Mouse (Mus musculus) neural tube, embryonic 11.5 days (tissue): ENCODE data around the gene E130116L18Rik. TPM values are rescaled to one million over a fixed set of nuclear protein-coding genes. Genes with fewer than 3 reads are reported as not detected.

Experiments
- ATAC-seq: fragments of 200-750 bp; cut with Nextera tagmentation; 2 replicates; pipeline ENCODE4 v1.8.0; 2017; ENCODE audit warnings: moderate number of reproducible peaks, mild to moderate bottlenecking, moderate TSS enrichment, moderate library complexity; ENCODE audit not compliant: insufficient read depth, low FRiP score, low TSS enrichment
- DNase-seq: peaks from one replicate; pipeline ENCODE4 v3.0.0-alpha.2; 2015; ENCODE audit warnings: low spot score
- H3K27ac ChIP-seq: fragments of 300-500 bp; sonication (generic); 2 replicates; pipeline ENCODE4 v1.5.1; 2014; ENCODE audit warnings: low read depth, mild to moderate bottlenecking, low read length
- H3K27me3 ChIP-seq: fragments of 300-500 bp; sonication (generic); 2 replicates; pipeline ENCODE4 v1.6.1; 2014; ENCODE audit warnings: mild to moderate bottlenecking, low read length, mixed read lengths; ENCODE audit not compliant: control insufficient read depth, insufficient read depth
- H3K36me3 ChIP-seq: fragments of 300-500 bp; sonication (generic); 2 replicates; pipeline ENCODE4 v1.6.1; 2014; ENCODE audit warnings: mild to moderate bottlenecking, low read length, moderate library complexity, mixed read lengths; ENCODE audit not compliant: control insufficient read depth, insufficient read depth
- H3K4me1 ChIP-seq: fragments of 300-500 bp; sonication (generic); 2 replicates; pipeline ENCODE4 v1.6.1; 2014; ENCODE audit warnings: low read length, mixed read lengths; ENCODE audit not compliant: control insufficient read depth, insufficient read depth
- H3K4me2 ChIP-seq: fragments of 300-500 bp; sonication (generic); 2 replicates; pipeline ENCODE4 v1.6.1; 2014; ENCODE audit warnings: low read depth, mild to moderate bottlenecking, moderate library complexity
- H3K4me3 ChIP-seq: fragments of 300-500 bp; sonication (generic); 2 replicates; pipeline ENCODE4 v1.5.1; 2014; ENCODE audit warnings: low read depth, low read length
- H3K9ac ChIP-seq: fragments of 300-500 bp; sonication (generic); 2 replicates; pipeline ENCODE4 v1.6.1; 2014; ENCODE audit warnings: mild to moderate bottlenecking, low read length
- H3K9me3 ChIP-seq: fragments of 300-500 bp; sonication (generic); 2 replicates; pipeline ENCODE4 v1.6.1; 2016; ENCODE audit warnings: low read length; ENCODE audit not compliant: control insufficient read depth
- WGBS: fragments of 180-500 bp; shearing (Covaris S2); extraction: QIAGEN DNeasy Blood & Tissue Kit; methylation state at CpG from one replicate; pipeline ENCODE4 v1.1.7; 2014; 5-methylcytosine and 5-hydroxymethylcytosine counted together
- polyA plus RNA-seq: library from polyadenylated mRNA; unstranded; fragments of >200 nt; fragmentation: Nextera tagmentation; extraction: Ambion mirVana; gene quantifications from 2 replicates; pipeline ENCODE4 v1.2.1, GENCODE M21; 2014

The E130116L18Rik gene
- polyA plus RNA-seq: not detected in 2 replicates

DNA sequence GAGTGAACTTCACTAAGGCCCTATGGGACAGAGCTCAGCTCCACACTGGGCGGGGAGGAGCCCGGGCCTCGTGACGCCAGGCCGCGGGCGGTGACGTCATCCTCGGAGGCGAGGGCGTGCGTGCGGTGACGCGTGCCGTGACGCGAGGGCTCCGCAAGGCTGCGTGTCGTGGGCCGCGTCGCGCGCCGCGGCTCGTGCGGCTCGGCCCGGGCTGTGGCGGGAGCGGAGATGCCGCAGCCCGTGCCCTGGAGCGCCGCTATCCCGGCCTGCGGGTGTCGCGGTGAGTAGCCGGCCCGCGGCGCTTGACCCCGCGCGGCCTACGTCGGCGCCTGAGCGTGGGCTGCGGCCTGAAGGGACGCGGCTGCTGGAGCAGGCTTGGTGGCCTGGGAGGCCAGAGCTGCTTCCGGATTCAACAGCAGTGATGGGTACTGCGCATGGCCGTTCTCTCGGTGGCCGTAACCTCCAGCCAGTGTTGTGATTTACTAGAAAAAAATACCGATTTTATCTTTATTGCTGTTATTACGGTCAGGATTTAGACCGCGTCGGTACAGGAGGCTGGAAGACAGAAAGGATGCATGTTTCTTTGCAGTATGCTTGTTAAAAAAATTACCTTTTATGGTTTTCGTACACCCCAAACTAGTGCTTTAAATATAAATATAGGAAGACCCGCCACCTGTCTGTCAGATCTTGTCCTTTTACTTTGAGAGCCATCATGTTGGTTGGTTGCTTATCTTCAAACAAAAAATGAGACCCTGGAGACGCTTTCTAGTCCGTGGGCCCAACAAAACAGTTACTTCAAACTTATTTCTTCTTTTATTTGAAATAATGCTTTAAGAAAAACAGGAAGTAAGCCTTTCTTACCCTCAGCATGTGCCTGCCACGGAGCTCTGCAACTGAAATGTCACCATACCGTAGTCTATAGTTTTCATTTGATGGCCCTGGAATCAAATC lies at the start of gene E130116L18Rik:
Gene E130116L18Rik, minus strand, starts transcription at position 402 of the 951 bp plus-strand sequence.
- H3K27me3 ChIP-seq: no peaks in the 10 kb centered on the region
- peak within 1 kb of the TSS; percentile 51 for H3K4me2 ChIP-seq
- whole genome bisulfite sequencing: 5% methylated on average over 72 of the region's 72 CpGs
- H3K4me1 ChIP-seq: peaks cover 4% of the 10 kb centered on the region; the same call in 1 of the 2 replicates
- DNase-seq (peak; percentile 91), ATAC-seq (peak; percentile 98)
- H3K4me3 ChIP-seq: peak within 1 kb of the TSS; percentile 72
- H3K9ac ChIP-seq: peak within 1 kb of the TSS; percentile 89
- H3K27ac ChIP-seq: peak within 1 kb of the TSS; percentile 80
- no peaks in the 10 kb centered on the region for H3K9me3 ChIP-seq
- H3K36me3 ChIP-seq: no peaks in the 10 kb centered on the region

DNA sequence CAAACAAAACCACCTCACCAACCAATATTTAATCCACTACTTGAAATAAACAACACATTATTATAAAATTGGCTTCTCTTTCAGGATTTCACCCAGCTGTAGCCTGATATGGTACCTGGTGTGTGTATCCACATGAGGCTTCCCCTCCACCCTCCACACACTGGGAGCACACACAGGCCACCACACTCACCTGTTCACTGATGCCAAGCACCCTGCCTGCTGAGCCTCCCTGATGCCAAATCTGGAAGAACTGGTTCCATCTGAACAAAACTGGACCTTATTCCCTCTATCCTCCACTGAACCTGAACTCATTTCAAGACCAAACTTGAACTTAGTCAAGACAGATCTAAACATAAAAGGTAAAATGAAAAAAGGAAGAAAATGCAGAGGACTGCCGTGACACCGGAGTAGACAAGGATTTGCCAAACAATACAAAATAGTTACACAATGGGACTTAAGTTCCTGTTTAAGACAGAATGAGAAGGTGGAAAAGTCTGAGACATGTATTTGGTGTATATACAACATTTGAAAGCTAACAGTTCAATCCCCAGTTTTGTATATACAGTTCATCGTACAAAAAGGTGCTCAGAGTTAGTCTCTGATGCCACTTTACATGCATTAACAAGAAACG lies 45.4 kb upstream of the E130116L18Rik start:
- H3K27me3 ChIP-seq: no peaks in the 10 kb centered on the region
- ATAC-seq: no peak
- DNase-seq: no peak
- H3K27ac ChIP-seq: no peak overlapping the region
- H3K9me3 ChIP-seq: no peaks in the 10 kb centered on the region
- H3K36me3 ChIP-seq: peaks cover 2% of the 10 kb centered on the region; the same call in 1 of the 2 replicates
- H3K9ac ChIP-seq: no peak overlapping the region
- H3K4me3 ChIP-seq: no peak overlapping the region
- no peak overlapping the region for H3K4me2 ChIP-seq
- 93% methylated on average over 4 of the region's 4 CpGs for WGBS
- H3K4me1 ChIP-seq: no peaks in the 10 kb centered on the region

DNA sequence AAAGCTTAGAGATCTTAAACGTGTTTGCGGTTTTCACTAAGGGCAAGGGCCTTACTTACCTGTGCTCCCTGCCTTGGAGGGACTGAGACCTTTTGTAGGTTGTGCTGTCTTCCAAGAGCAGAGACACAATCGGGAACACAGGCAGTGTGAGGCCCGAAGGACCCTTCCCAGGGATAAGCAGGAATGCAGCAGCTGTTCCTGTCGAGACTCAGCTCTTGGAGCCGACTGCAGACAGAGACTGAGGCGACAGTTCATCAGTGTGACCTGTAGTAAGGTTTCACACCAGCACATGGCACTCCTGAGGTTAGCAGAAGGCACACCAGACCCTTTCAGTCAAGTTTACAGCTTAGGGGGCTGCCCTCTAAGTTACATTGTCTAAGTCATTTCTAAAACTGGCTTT lies 39.3 kb upstream of the E130116L18Rik start:
- Histone ChIP-seq H3K4me1 (no peaks in the 10 kb centered on the region), H3K9me3 (no peaks in the 10 kb centered on the region), H3K9ac (no peak overlapping the region), H3K36me3 (peaks cover 8% of the 10 kb centered on the region), H3K27me3 (no peaks in the 10 kb centered on the region), H3K4me3 (no peak overlapping the region), H3K4me2 (no peak overlapping the region), H3K27ac (no peak overlapping the region)
- DNase-seq (no peak), ATAC-seq (no peak)
- whole genome bisulfite sequencing: 87% methylated on average over 7 of the region's 7 CpGs

DNA sequence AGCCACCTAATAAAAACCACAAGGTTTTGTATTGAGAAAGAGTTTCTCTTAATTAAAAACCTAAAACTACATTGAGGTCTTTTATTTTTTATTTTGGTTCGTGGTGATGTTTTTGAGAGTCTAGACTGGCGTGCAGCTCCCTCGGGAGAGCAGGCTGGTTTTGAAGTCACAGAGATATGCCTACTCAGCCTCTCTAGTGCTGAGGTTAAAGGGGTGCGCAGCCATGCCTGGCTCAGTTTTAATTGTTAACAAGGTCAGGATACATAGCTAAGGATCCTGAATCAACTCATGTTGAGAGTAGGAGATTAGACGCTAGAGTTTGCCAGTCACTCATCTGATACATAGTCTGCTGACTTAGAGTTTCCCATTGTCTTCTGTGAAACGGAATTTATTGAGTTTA lies 38.5 kb upstream of the E130116L18Rik start:
- 91% methylated on average over 6 of the region's 6 CpGs for WGBS
- Histone ChIP-seq H3K9ac (no peak overlapping the region), H3K36me3 (peaks cover 8% of the 10 kb centered on the region), H3K27me3 (no peaks in the 10 kb centered on the region), H3K4me3 (no peak overlapping the region), H3K9me3 (no peaks in the 10 kb centered on the region), H3K4me2 (no peak overlapping the region), H3K4me1 (no peaks in the 10 kb centered on the region), H3K27ac (no peak overlapping the region)
- ATAC-seq (no peak), DNase-seq (no peak)

DNA sequence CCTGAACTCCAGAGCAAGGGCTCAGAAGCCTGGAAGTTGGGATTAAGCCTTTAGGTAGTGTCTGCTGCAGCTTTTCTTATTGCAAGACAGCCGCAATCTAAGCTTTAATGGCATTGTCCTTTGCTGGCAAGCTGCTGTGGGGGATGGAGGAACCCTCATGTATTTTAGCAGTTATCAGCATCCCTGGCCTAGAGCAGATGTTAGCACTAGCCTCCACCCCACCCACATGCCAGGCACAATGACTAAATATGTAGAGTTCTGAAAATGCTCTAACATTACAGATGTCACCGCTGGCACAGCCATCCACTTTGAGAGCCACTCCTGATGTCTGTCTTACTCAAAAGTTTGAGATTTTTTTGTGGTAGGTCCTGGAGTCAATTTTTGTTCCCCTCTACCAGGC lies 33.7 kb upstream of the E130116L18Rik start:
- no peak overlapping the region for H3K27ac ChIP-seq
- H3K4me3 ChIP-seq: no peak overlapping the region
- H3K4me2 ChIP-seq: no peak overlapping the region
- no peaks in the 10 kb centered on the region for H3K9me3 ChIP-seq
- no peak overlapping the region for H3K9ac ChIP-seq
- no peak for DNase-seq
- H3K4me1 ChIP-seq: no peaks in the 10 kb centered on the region
- no peaks in the 10 kb centered on the region for H3K27me3 ChIP-seq
- peaks cover 11% of the 10 kb centered on the region for H3K36me3 ChIP-seq
- ATAC-seq: no peak
- 95% methylated on average over 2 of the region's 2 CpGs for WGBS

DNA sequence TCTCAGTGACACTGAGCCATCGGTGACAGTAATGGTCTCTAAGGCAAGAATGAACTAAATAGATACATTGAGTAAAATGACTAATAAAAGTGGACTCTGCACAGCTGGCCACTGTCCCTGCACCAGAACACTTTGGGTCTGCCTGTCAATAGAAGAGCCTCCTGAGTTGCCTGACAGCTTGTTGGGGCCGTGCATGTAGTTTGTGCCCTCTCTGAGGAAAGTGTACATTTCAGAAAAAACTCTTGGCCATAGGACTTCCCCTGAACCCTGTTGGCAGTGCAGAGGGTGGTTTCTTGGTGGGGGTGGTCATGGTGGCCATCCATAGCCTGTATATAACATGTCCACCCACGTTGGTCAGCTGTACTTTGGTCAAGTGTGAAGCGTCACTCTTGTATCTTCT lies 31.5 kb upstream of the E130116L18Rik start:
- Histone ChIP-seq H3K36me3 (peaks cover 13% of the 10 kb centered on the region), H3K9me3 (no peaks in the 10 kb centered on the region), H3K9ac (no peak overlapping the region), H3K4me1 (no peaks in the 10 kb centered on the region), H3K27ac (no peak overlapping the region), H3K27me3 (no peaks in the 10 kb centered on the region), H3K4me2 (no peak overlapping the region), H3K4me3 (no peak overlapping the region)
- 97% methylated on average over 4 of the region's 4 CpGs for WGBS
- DNase-seq: no peak
- ATAC-seq: no peak

DNA sequence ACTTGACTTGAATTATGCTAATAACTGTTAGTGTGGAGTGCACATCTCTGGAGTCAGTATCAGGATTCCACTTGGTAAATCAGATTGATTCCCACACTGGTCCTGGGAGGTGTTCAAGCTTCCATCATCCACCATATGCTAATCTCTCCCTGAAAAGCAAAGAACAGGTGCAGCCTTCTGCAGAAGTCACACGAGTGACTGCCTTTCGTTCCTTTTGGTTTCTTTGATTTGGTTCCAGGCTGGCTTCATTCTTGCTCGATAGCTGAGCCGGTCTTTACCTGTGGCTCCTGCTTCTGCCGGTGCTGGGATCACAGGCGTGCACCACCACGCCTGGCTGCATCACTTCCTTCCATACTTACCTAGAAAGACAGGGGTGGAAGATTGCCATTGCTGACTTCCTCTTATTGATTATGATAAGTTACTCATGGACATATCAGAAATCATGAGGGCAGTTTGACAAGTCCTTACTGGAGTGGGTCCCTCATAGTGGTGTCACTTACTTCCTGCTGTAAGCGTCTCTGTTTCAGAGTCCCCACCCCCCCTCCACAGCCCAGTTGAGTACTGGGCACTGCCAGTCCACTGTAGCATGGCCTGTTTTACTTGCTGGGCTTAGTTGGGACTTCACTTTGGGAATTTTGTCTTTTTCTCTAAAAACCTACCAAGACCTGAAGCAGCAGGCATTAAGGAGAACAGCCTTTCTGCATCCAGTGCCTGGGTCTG lies 30.0 kb upstream of the E130116L18Rik start:
- Histone ChIP-seq H3K4me1 (no peaks in the 10 kb centered on the region), H3K4me2 (no peak overlapping the region), H3K9me3 (no peaks in the 10 kb centered on the region), H3K27me3 (no peaks in the 10 kb centered on the region), H3K27ac (no peak overlapping the region), H3K9ac (no peak overlapping the region), H3K4me3 (no peak overlapping the region), H3K36me3 (peaks cover 7% of the 10 kb centered on the region)
- DNase-seq: no peak
- WGBS: 92% methylated on average over 8 of the region's 8 CpGs
- ATAC-seq: no peak

DNA sequence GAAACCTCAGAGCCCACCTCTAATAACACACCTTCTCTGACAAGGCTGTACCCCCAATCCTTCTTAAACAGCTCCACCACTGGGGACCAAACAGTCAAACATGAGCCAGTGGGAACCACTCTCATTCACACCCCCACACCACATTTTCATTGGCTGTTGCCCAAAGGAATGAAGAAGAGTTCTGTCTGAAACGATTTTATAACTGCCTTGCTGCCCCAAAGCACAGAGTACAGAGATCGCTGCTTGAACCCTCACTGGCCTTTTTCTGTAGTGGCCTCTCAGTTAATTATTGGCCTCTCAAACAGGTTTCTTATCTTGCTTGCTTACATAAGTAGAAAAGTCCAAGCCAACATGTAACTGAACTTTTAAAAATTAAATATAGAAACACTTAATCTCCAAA lies 29.5 kb upstream of the E130116L18Rik start:
- WGBS: 94% methylated on average over 2 of the region's 2 CpGs
- ATAC-seq (no peak), DNase-seq (no peak)
- Histone ChIP-seq H3K9ac (no peak overlapping the region), H3K27ac (no peak overlapping the region), H3K4me2 (no peak overlapping the region), H3K4me1 (no peaks in the 10 kb centered on the region), H3K4me3 (no peak overlapping the region), H3K9me3 (no peaks in the 10 kb centered on the region), H3K27me3 (no peaks in the 10 kb centered on the region), H3K36me3 (peaks cover 7% of the 10 kb centered on the region)
